Mouse (Mus musculus): ENCODE measurements around the gene Fras1.

GRCm38 (mm10) chr5:96511005-96511404, 137.2 kb downstream of the Fras1 start:
- TF ChIP-seq POLR2AphosphoS2 (IDR thresholded peaks at IDR 0.05; ENCODE audit: insufficient read length, low read depth) = no peak
- no peak for TF ChIP-seq POLR2A (IDR thresholded peaks at IDR 0.05; ENCODE audit: insufficient read length, low read depth)
- TF ChIP-seq TCF12 (IDR thresholded peaks at IDR 0.05; ENCODE audit: insufficient read depth, poor library complexity, severe bottlenecking) = no peak
- no peak for TF ChIP-seq REST (IDR thresholded peaks at IDR 0.05; ENCODE audit: insufficient read depth, insufficient read length)
- no peak for TF ChIP-seq USF1 (IDR thresholded peaks at IDR 0.05; ENCODE audit: low read depth)
- TF ChIP-seq E2F4 (IDR thresholded peaks at IDR 0.05; ENCODE audit: insufficient read depth) = no peak
- TF ChIP-seq MYOD1 (IDR thresholded peaks at IDR 0.05; ENCODE audit: control insufficient read depth in 1 of 3, insufficient read length in 2 of 3, low read depth in 2 of 3) = no peak
- TF ChIP-seq MAX (IDR thresholded peaks at IDR 0.05; ENCODE audit: low read depth) = no peak
